Mouse (Mus musculus) megakaryocyte progenitor cell, adult 5-6 weeks (primary cell): ENCODE data around the gene Neurod2. TPM values are rescaled to one million over a fixed set of nuclear protein-coding genes. Genes with fewer than 3 reads are reported as not detected.

Experiments
- ATAC-seq: replicated peaks from 2 replicates; pipeline ENCODE4 v1.8.0; 2016; ENCODE audit warnings: mild to moderate bottlenecking, moderate TSS enrichment, inconsistent platforms; ENCODE audit not compliant: poor library complexity
- total RNA-seq, 2 experiments: library from RNA; stranded (forward) in 1 of 2; stranded (reverse) in 1 of 2; fragments of 157-497, 149-512 nt in 1 of 2; fragments of 200-1000 nt in 1 of 2; gene quantifications; 2 replicates each; pipeline versions ENCODE4 v1.2.3 to v1.2.4; 2015 to 2017

Gene Neurod2
- total RNA-seq, 2 experiments from 2014 or later, result not detected

DNA sequence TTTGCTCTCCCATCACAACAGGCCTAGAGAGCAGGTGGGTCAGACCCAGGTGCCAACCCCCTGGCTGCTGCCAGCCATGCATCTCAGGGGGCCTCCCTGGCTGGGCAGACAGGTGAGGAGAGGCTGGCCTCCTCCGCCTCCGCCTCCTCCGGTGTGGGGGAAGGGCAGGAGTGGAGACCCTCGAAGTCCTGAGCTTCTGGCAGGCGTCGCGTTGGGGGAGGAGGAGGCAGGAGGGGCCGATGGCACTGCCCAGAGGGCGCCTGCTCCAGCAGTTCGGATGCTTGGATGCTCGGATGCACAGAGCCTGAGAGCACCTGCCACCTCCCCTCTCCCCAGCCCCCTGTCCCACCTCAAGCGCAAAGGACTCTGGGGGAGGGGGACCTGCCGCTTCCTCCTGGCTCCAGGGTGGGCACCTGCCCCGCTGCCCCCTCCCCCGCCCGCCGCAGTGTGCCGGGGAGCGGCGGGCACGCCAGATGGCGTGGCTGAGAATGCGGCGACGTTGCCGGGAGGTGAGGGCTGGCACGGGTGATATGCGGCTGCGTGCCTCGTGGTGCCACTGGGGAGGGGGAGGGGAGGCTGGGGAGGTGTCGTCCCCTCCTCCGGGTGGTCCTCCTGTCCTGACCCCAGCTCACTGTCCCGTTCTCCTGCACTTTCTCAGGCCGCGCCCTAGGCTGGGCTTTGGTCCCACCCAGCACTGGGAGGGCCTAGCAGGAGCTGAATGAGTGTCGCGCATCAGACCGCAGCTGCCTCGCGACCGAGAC is 4.7 kb upstream of the Neurod2 start:
- no peak for ATAC-seq

DNA sequence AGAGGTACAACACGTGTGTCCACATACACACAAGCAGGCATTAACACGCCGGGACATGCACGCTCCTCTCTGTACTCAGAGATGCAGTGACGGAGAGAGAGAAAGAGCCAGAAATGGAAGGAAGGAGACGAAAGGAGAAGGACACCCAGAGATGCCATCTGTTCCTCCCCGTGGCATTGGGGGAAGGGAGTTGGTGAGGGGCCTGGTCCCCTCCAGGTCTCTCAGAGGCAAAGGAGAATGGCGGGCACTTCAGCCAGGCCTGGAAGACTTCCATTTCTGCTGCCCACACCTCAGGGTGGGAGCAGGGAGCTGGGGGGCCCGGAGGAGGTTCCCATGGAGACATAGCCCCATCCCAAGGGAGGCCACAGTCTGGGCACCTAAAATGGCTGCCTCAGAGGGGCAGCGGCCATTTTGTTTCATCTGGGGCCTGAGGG is 3.8 kb upstream of the Neurod2 start:
- ATAC-seq, result no peak

DNA sequence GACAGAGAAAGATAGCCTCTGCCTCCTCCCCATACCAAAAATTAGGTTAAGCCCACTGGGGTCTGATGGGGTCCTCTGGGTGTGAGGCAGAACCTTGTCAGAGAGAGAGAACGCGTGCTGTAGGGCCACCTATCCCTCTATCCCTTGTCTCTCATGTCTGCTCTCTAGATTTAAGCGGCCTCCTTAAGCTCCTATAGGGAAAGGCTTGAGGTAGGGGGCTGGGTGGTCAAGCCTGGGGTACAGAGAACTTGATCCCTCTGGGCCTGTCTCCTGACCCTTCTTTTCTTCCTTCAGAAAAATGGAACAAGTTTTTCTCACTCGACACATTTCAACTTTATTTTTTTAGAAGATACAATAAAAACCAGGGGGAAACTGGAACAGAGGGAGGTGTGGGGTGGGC is 3.4 kb upstream of the Neurod2 start:
- no peak for ATAC-seq

DNA sequence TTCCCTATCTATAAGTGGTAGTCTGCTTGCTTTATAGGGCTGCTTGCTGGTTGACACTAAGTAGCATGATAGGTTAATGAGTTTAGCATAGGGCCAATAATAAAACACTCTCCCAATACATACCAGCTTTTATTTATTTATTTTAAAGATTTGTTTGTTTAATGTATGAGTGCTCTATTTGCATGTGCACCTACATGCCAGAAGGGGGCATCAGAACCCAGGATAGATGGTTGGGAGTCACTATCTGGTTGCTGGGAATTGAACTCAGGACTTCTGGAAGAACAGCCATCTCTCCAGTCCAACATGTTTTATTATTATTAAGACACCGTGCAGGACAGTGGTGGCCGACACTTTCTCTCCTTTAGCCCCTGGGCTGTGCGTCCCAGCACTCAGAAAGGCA is 2.7 kb upstream of the Neurod2 start:
- ATAC-seq, result no peak

DNA sequence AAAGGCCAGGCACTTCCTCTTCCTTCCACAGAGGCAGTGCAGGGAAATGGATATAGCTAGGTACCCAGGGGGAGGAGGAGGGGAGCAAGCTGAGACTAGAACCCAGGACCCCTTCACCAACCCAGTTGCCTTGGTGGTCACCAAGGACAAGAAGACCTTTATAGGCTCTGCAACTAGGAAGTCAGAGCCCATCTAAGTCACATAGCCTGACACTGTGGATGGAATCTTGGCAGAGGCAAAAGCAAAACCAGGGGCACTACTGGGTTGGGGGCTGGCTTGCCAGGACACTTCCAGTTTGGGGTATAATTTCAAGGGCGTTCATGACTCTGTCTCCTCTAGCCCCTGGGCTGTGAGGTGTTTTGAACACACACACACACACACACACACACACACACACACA is 2.0 kb upstream of the Neurod2 start:
- ATAC-seq, result no peak

DNA sequence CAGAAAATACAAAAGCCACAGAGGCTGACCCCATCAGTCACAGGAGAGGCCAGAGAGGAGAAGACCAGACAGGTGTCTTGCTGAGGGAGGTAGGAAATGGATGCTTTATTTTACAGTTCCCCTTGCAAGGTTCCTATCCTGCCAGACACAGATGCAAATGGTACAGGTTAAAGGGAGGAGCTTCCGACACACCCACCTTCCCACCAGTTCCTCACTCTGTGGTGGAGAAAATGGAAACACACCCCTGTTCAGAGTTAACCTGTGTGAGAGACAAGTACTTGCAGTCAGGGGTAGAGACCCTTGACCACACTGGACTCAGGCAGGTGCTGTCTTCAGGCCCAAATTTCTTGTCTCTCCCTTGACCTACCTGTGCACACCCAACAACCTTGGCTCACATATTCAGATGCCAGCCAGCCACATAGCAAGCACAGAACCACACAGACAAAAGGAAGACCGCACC is 1.3 kb upstream of the Neurod2 start:
- ATAC-seq, result no peak

DNA sequence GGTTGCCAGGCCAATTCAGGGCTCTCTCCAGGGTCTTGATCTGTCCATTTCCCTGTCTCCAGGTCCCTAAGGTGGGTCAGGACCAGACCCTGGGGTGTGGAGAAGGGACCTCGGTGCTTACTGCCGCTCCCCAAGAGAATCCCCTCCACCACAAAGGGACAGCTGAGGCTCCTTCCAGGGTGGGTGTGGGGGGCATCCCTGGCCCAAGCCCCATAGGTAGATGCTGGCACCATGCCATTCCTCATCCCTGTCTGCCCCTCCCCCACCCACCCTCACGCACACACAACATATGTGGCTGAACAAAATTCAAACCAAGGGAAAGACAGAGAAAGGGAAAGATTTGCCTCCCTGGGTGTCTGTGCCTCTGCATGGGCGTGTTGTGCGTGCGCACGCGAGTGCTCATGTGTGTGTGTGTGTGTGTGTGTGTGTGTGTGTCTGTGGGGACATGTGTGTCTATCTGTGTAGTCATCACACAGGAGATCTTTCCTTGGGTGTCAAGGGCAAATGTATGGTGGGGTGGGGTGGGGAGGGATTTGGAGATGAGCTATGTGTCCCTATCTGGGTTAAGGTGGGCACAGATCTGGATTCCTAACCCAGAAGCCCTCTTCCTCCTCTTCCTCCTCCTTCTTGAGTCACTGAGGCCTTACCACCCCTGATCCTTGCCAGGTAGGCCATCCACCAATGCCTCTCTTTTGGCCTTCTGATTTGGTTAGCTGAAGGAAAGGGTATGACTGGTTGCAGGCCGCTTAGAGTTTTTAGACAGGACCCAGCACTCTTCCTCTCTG is 704 bp upstream of the Neurod2 start:
- ATAC-seq, result no peak

DNA sequence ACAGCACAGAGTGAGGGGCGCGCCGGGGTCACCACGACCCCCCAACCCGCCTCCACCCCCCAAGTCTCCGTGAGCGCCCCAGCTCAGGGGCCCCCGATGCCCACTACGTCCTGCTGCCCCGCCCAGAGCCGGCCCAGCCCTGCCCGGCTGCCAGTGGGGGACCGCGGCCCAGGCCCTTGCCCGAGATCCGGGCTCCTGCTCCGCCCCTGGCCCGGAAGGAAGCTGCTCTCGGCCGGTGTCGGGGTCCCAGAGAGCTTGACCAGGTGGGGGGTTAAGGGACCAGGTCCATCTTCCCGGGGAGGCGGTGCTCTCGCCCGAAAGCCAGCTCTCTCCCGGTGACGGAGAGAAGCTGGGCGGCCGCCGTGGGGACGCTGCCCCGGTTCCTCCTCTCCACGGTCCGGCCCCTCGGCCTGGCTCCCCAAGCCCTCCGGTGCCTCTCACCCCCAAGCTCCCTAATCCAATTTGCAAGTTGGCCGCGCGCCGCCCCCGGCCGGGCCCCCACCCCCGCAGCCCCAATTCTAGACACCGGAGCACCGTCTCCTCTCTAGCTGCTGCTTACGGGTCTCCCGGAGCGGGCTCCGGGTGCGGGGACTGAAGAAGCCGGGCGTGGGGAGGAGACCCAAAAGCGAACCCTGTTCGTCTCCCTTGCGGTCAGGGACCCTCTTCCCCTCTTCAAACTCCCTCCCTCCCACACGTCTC is 928 bp downstream of the Neurod2 start:
- ATAC-seq, result no peak

DNA sequence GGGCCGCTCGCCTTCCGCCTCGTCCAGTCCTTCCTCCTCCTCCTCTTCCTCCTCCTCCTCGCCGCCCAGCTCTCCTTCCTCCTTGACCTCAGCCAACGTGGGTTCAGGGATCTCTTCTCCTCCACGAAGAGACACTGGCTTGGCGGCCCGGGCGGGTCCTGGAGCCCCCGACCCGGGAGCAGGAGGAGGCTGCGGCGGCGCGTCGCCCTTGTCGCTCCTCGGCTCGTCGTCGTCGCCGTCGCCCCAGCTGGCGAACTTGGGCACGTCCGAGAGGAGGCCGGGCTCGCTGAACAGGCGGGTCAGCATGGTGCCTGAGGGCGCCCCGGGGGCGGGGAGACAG is 1.4 kb downstream of the Neurod2 start:
- no peak for ATAC-seq

DNA sequence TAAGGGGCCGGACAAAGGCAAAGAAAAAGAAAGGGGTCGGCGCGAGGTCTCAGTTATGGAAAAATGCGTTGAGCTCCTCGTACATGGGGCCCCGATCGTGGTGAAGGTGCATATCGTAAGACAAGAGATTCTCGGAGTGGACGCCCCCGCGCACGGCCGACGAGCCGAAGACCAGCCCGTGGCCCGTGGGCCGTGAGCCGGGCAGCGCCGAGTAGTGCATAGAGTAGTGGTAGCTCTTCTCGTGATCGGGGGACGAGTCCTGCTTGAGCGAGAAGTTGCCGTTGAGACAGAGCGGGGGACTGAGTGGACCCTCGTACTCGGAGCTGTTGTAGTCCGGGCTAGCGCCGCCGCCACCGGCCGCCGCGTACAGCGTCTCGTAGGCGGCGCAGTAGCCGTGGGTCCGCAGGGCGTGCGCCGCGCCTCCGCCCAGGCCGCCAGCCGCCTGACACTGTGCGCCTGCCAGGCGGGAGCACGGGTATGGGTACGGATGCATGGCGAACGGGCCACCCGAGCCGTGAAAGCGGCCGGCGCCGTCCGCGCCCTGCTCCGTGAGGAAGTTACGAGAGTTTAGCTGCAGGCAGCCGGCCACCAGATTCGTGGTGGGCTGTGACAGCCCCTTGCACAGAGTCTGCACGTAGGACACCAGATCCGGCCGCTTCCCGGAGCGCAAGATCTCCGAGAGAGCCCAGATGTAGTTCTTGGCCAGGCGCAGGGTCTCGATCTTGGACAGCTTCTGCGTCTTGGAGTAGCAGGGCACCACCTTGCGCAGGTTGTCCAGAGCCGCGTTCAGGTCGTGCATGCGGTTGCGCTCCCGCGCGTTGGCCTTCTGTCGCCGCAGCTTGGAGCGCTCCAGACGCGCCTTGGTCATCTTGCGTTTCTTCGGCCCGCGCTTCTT is 2.1 kb downstream of the Neurod2 start:
- ATAC-seq, result 0 out of 2 replicates have a peak, but pooled peaks have one; percentile 21

DNA sequence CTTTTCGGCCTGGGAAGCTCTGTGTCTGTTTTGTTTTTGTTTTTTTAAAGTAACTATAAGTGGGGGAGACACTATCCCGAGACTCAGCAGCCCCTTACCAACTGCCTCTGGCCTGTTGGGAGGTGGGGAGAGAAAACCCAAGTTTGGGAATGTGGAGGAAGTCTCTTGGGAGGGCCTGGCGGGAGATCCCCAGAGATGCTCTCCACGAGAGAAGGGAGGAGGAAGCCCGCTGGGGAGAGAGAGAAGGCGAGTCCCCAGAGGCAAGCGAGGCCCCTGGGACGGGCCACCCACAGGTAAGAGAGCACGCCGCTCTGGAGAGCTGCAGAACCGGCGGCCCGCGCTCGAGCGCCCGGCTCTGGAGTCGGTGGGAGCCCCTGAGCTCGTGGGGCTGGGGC is 2.7 kb downstream of the Neurod2 start:
- ATAC-seq, result no peak

DNA sequence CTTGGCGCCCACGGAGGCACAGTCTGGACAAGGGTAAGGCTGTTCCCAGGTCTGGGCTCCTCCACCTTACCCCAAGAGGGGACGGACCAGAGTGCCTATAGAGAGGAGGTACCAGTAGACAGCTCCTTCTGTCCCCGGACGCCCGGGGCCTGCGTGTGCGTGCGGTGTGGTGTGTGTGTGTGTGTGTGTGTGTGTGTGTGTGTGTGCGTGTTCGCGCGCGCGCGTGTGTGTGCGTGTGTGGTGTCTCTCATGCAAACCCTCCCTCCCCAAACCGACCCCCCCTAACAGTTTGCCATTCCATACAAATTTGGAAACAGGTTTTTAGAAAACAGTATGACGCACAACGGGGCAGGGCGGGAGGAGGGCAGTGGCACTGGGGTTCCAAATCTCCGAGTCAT is 3.6 kb downstream of the Neurod2 start:
- no peak for ATAC-seq

DNA sequence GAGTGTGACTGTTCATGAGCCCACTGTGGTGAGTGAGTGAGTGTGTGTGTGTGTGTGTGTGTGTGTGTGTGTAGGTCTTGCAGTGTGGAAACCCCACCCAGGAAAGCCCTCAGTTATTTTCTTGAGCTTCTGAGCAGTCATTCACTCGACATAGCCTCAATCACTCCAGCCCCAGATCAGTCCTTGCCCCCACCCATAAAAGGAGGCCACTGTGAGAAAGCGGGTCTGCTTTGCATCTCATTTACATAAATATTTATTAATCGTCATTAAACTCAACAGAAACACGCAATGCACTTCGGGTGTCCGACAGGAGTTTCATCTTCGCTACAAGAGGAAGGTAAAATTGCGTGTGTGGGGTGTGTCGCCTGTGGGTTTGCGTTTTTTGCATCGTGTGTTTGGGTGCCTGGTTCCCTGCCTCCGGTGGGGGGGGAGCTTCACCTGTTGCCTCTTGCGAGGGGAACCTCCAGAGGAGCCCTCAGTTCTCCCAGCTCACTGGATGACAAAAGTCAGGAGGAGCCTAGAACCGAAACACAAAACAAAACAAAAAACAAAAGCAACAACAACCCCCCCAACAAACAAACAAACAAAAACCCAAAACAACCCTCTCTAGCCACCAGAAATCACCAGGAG is 4.1 kb downstream of the Neurod2 start:
- no peak for ATAC-seq

DNA sequence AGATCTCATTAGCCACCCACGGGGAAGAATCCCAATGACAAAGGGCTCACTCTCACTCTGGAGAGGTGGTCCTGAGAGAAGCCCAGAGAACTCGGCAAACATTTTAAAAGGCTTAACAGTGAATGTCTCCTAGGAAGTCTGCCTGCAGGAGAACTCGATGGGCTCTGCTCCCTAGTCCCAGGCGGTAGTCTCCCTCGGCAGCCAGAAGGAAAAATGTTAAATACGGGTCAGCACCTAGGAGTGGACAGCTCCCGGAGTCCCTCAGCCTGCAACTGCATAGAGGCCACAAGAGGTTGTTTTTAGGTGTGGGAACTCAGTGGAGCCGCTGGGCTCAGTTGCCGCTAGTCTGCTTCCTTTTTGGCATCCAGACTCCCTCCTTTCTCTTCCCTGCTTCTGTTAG is 5.5 kb downstream of the Neurod2 start:
- peak; percentile 67 for ATAC-seq

DNA sequence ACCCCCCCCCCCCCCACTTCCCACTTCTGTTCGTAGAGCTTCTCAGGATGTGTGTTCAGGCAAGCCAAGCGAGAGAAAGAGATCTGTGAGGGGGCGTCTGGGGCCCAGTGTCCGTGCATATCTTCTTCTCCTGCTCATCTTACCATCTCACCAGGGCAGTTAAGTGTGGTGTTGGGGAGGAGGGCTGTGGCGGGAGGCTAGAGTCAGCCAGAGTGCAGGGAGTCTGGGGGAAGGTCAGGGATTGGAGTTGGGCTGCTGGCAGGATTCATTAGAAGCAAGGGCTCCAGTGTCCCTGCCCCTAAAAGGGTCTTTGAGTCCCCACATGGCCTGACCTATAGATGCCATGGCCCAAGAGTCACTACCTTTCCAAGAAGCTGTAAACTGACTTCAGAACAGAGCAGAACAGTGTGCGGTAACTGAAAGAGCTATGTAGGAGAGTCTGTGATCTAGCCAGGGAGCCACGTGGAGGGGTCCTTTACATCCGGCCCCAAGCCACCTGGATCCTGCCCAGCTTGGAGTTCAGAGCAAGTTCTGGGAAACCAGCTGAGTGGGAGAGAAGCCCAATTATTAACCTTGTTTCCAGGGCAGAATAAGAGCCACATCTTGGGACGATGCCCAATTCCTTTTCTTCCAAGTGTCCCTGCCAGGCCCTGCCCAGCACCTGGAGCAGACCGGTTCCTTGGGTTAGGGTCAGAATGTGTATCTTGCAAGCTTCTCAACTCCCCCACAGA is 6.1 kb downstream of the Neurod2 start:
- no peak for ATAC-seq

DNA sequence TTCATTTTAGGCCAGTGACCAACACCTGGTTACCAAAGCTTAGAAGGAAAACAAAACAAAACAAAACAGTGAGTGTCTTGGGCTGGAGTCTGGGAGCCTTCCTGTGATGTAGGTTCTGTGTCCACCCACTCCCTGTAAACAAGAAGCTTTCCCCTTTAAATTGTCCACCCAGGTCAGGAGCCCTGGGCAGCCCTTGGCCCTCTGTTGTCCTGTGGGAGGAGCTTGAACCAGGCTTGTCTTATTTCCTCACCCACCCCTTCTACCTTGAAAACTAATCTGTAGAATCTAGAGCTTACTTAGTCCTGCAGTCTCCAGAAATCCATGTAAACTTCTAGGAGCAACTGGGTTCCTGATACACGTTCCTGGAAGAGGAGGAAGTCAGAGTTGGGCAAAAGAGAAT is 7.3 kb downstream of the Neurod2 start:
- no peak for ATAC-seq

DNA sequence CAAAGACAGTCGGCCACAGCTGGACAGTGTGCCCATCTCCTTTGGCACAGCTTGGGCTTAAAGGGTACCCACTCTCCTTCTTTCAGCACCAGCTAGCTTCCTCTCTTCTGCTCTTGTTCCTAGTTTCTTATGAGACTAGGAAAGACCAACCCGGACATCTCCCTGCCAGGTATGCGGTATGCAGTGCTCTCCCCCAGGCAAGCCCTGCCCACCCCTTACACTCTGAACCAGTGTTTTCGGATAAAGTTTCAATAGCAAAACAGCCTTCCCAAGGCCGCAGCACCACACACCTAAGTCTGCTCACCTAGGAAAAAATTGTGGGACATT is 7.8 kb downstream of the Neurod2 start:
- ATAC-seq, result no peak

DNA sequence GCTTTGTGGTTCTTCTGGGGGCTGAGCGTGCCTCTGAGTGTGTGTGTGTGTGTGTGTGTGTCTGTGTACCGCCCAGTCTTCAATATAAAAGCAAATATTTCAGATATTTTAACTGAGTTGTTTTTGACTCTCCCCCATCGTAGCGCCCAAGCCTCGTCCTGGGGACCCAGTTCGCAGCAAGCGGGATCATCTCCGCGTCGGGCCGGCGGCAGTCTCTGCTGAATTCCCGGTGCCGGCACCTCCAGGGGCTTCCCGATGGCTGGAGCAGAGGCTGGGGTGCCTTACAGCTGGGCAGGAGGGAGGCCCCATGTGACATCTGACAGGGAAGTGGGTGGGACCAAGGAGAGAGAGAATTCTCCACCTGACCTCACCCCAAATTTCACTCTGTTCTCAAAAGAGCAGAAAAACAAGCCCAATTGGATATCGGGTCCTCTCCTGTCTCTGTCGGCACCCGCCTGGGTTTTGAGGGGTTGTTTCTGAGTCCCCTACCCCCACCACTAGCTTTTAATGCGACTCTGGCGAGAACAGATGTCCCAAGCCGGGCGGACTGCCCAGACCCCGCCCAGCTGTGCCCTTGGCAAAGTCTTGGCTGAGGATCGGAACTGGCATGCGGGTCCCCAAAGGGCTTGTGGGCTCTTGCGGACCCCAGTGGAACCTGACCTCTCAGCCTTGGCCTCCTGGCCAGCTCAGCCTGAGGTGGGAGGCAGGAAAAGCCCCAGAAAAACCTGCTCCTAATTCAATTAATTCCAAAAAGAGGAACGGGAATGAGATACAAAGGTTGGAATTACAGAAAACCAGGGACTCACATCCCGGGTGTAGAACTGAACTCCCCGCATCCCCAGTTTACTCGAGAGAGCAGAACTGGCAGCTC is 8.4 kb downstream of the Neurod2 start:
- ATAC-seq, result no peak

DNA sequence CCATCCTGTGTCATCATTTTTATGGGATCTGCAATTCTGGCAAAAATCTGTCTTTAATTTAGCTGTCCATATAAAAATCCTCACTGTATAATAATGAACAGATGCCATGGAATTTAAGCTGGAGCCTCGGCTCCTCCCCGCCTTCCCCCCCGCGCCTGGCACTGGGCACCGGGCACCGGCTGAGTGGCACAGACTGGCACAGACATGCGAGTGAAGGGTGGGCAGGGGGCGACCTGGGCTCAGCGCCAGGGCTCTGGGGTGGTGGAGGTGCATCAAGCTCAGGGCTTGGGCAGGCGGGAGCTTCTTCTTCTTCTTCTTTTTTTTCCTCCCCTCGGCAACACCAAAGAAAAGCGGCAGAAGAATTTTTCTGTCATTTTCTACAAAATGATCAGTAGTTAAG is 9.1 kb downstream of the Neurod2 start:
- ATAC-seq, result no peak
